Mouse (Mus musculus) ovary, postnatal 36 days (tissue): Measurements from ENCODE around the gene Mlh3.
"Not testable (repeated sequence)": the region's sequence is repeated elsewhere in the genome, so short reads cannot be mapped to it uniquely, and the experiment has no call there.

Experiments used
- DNase-seq: peaks from one replicate; pipeline ENCODE4 v3.0.0; 2022; ENCODE audit warnings: low spot score, mixed read lengths

Mlh3 gene

GRCm38 (mm10) chr12:85270319-85270718 is at the start of gene Mlh3:
Gene Mlh3 (minus strand): TSS chr12:85270599.
- peak; percentile 84 for DNase-seq

- no peak for DNase-seq
Observed at GRCm38 (mm10) chr12:85308651-85309050, 38.3 kb upstream of the Mlh3 start.

- DNase-seq = peak; percentile 79
Observed at GRCm38 (mm10) chr12:85305247-85305892, 35.0 kb upstream of the Mlh3 start.

- no peak for DNase-seq
Observed at GRCm38 (mm10) chr12:85304725-85305124, 34.3 kb upstream of the Mlh3 start.

- DNase-seq = no peak
Observed at GRCm38 (mm10) chr12:85303256-85303655, 32.9 kb upstream of the Mlh3 start.

- no peak for DNase-seq
Observed at GRCm38 (mm10) chr12:85298835-85299180, 28.4 kb upstream of the Mlh3 start.

- DNase-seq = no peak
Observed at GRCm38 (mm10) chr12:85298127-85298834, 27.9 kb upstream of the Mlh3 start.

GRCm38 (mm10) chr12:85297345-85297997 is 27.1 kb upstream of the Mlh3 start:
- DNase-seq = no peak

- DNase-seq = no peak
Observed at GRCm38 (mm10) chr12:85296915-85297314, 26.5 kb upstream of the Mlh3 start.

- DNase-seq = no peak
Observed at GRCm38 (mm10) chr12:85295506-85295905, 25.1 kb upstream of the Mlh3 start.

GRCm38 (mm10) chr12:85292906-85293305 is 22.5 kb upstream of the Mlh3 start:
- no peak for DNase-seq

GRCm38 (mm10) chr12:85292288-85292687 is 21.9 kb upstream of the Mlh3 start:
- DNase-seq = no peak

- DNase-seq = no peak
Observed at GRCm38 (mm10) chr12:85291541-85291940, 21.1 kb upstream of the Mlh3 start.

GRCm38 (mm10) chr12:85290633-85291032 is 20.2 kb upstream of the Mlh3 start:
- DNase-seq = no peak

- no peak for DNase-seq
Observed at GRCm38 (mm10) chr12:85289157-85290000, 19.0 kb upstream of the Mlh3 start.

GRCm38 (mm10) chr12:85288486-85289156 is 18.2 kb upstream of the Mlh3 start, which contains the start of gene Zc2hc1c:
Gene Zc2hc1c (plus strand): TSS chr12:85288591.
- DNase-seq = peak; percentile 88

- peak; percentile 50 for DNase-seq
Observed at GRCm38 (mm10) chr12:85287809-85288485, 17.5 kb upstream of the Mlh3 start, which contains the start of gene Acyp1. Gene Acyp1 (minus strand): TSS chr12:85288438.

GRCm38 (mm10) chr12:85286941-85287340 is 16.5 kb upstream of the Mlh3 start:
- DNase-seq = no peak

- no peak for DNase-seq
Observed at GRCm38 (mm10) chr12:85284996-85285395, 14.6 kb upstream of the Mlh3 start.

- no peak for DNase-seq
Observed at GRCm38 (mm10) chr12:85284331-85284730, 13.9 kb upstream of the Mlh3 start.

GRCm38 (mm10) chr12:85281756-85282155 is 11.4 kb upstream of the Mlh3 start:
- not testable (repeated sequence) for DNase-seq
